Mouse (Mus musculus) liver, adult 2 months (tissue): ENCODE data around the gene Zic4. TPM values are rescaled to one million over a fixed set of nuclear protein-coding genes. Genes with fewer than 3 reads are reported as not detected.

Experiments
- DNase-seq: peaks from one replicate; pipeline ENCODE4 v3.0.0-alpha.2; 2011; ENCODE audit warnings: low read depth, low spot score; ENCODE audit errors: extremely low read depth
- H3K27ac ChIP-seq: fragments of 200-500 bp; replicated peaks from 2 replicates; pipeline ENCODE4 v1.5.1; 2012; ENCODE audit warnings: low read depth, mild to moderate bottlenecking, control low read depth, inconsistent platforms, low read length; ENCODE audit not compliant: insufficient read depth
- H3K27me3 ChIP-seq: fragments of 200-500 bp; 2 replicates; pipeline ENCODE4 v1.6.1; 2012; ENCODE audit warnings: mild to moderate bottlenecking, moderate library complexity, low read length, inconsistent platforms; ENCODE audit not compliant: control insufficient read depth, insufficient read depth
- H3K36me3 ChIP-seq: fragments of 200-500 bp; 2 replicates; pipeline ENCODE4 v1.6.1; 2012; ENCODE audit warnings: low read length, inconsistent platforms; ENCODE audit not compliant: control insufficient read depth, insufficient read depth
- H3K4me1 ChIP-seq: fragments of 200-500 bp; 2 replicates; pipeline ENCODE4 v1.6.1; 2011; ENCODE audit warnings: low read length; ENCODE audit not compliant: control insufficient read depth, insufficient read depth
- H3K4me3 ChIP-seq: fragments of 200-500 bp; 2 replicates; pipeline ENCODE4 v1.5.1; 2011; ENCODE audit warnings: low read depth, mild to moderate bottlenecking, control low read depth, low read length, moderate library complexity; ENCODE audit not compliant: insufficient read depth
- H3K79me2 ChIP-seq: fragments of 200-500 bp; 2 replicates; pipeline ENCODE4 v1.6.1; 2012; ENCODE audit warnings: inconsistent platforms, mild to moderate bottlenecking, low read length, moderate library complexity; ENCODE audit not compliant: control insufficient read depth, insufficient read depth
- H3K9ac ChIP-seq: fragments of 200-500 bp; 2 replicates; pipeline ENCODE4 v1.6.1; 2012; ENCODE audit warnings: low read depth, mild to moderate bottlenecking, control low read depth, inconsistent platforms, low read length
- CTCF ChIP-seq: fragments of 200-500 bp; IDR thresholded peaks from 2 replicates; pipeline ENCODE4 v1.5.1; 2011; ENCODE audit warnings: low read depth, low read length, control low read depth
- POLR2A ChIP-seq: fragments of 200-500 bp; IDR thresholded peaks from 2 replicates; pipeline ENCODE4 v1.6.1; 2011; ENCODE audit warnings: low read length, control low read depth; ENCODE audit not compliant: insufficient read depth; ENCODE audit errors: extremely low read depth
- WGBS: fragments of 180-500 bp; shearing (Covaris S2); methylation state at CpG from one replicate; pipeline ENCODE4 v1.1.7; 2018; 5-methylcytosine and 5-hydroxymethylcytosine counted together
- polyA plus RNA-seq: library from polyadenylated mRNA; depleted of rRNA; stranded (reverse); fragments of >200 nt; gene quantifications from 2 replicates; pipeline ENCODE4 v1.2.3, GENCODE M21; 2012
- total RNA-seq: library from RNA; depleted of rRNA; stranded (reverse); fragments of >200 nt; gene quantifications from 2 replicates; pipeline ENCODE4 v1.2.3, GENCODE M21; 2014

Gene Zic4
- total and polyA plus RNA-seq, 2 experiments: not detected

DNA sequence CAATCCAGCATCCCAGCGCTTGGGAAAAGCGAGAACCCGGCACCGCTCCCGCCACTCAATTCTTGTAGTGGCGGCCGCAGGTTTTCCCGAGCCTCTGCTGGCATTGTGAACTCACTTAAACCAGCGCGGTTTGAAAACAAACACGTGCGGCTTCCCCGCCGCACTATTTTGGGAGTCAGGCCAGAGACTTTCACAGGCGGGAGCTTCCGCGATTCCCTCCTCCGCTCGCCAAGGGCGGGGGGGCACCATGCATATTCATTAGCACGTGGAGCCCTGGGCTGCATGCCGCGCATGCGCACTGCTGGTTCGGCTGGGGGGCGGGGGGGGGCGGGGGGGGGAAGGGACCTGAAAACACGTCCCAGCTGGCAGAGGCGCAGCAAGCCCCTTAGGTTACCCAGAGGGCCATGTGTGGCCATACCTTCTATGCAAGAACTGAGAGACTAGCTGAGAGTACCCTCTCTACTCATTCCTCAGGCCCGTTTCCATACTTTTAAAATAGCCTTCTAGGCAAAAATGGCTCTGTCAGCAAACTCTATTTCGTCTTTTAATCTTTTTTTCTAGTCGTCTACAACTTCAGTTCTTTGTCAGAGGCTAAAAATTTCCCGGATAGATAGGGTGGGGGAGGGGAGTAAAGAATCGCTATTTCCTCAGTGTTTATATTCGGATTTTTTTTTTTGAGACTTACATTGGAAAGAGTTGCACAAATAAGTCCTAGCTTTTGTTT is 6.4 kb upstream of the Zic4 start:
- Histone ChIP-seq H3K4me1 (no peaks in the 10 kb centered on the region), H3K36me3 (no peaks in the 10 kb centered on the region), H3K79me2 (no peaks in the 10 kb centered on the region), H3K4me3 (no peak overlapping the region), H3K27me3 (peaks cover 29% of the 10 kb centered on the region; the same call in 1 of the 2 replicates), H3K27ac (no peak overlapping the region), H3K9ac (no peak overlapping the region)
- no peak for DNase-seq
- 2% methylated on average over 35 of the region's 35 CpGs for WGBS
- TF ChIP-seq POLR2A (no peak), CTCF (no peak)

DNA sequence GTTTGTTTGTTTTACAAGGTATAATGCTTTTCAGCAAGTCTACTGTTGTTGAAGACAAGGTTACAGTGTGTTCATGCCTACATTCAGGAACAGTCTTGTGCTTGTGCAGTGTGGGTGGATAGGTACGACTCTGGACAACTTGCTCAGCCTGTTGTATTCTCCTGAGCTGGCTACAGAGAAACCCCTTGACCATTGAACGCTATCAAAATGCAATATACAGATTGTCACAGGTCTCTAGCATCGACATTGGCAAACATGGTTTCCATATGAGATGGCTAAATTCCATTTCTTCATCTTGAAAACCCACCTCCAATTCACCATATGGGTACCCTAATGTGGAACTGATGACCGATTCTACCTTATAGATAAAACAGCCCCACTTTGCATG is 5.9 kb upstream of the Zic4 start:
- TF ChIP-seq POLR2A: no peak
- no peak for TF ChIP-seq CTCF
- no peak overlapping the region for H3K9ac ChIP-seq
- H3K27ac ChIP-seq: no peak overlapping the region
- no peaks in the 10 kb centered on the region for H3K79me2 ChIP-seq
- peaks cover 30% of the 10 kb centered on the region; the same call in 1 of the 2 replicates for H3K27me3 ChIP-seq
- no peaks in the 10 kb centered on the region for H3K36me3 ChIP-seq
- no peaks in the 10 kb centered on the region for H3K4me1 ChIP-seq
- WGBS: 22% methylated on average over 4 of the region's 4 CpGs
- no peak for DNase-seq
- H3K4me3 ChIP-seq: no peak overlapping the region

DNA sequence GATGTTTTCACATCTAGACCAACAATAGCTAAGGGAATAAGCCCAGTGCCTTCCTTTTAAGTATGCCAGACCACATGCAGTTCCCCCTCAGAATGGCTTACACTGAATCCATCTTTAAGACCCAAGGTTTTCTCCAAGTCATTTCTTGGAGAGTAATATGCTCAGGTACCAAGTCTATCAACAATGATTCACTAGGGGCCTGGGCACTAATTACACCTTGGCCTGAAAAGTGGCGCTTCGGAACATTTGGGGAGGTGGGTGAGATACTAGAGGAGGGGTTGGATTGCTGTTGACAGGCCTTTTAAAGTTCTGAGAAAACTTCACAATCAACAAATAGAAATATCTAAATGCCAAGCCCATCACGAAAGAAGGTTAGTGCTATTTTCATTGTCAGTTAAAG is 4.9 kb upstream of the Zic4 start:
- Histone ChIP-seq H3K4me3 (no peak overlapping the region), H3K27ac (no peak overlapping the region), H3K79me2 (no peaks in the 10 kb centered on the region), H3K9ac (no peak overlapping the region), H3K36me3 (no peaks in the 10 kb centered on the region), H3K27me3 (peaks cover 33% of the 10 kb centered on the region), H3K4me1 (no peaks in the 10 kb centered on the region)
- WGBS: 14% methylated on average over 3 of the region's 3 CpGs
- TF ChIP-seq POLR2A: no peak
- DNase-seq: no peak

DNA sequence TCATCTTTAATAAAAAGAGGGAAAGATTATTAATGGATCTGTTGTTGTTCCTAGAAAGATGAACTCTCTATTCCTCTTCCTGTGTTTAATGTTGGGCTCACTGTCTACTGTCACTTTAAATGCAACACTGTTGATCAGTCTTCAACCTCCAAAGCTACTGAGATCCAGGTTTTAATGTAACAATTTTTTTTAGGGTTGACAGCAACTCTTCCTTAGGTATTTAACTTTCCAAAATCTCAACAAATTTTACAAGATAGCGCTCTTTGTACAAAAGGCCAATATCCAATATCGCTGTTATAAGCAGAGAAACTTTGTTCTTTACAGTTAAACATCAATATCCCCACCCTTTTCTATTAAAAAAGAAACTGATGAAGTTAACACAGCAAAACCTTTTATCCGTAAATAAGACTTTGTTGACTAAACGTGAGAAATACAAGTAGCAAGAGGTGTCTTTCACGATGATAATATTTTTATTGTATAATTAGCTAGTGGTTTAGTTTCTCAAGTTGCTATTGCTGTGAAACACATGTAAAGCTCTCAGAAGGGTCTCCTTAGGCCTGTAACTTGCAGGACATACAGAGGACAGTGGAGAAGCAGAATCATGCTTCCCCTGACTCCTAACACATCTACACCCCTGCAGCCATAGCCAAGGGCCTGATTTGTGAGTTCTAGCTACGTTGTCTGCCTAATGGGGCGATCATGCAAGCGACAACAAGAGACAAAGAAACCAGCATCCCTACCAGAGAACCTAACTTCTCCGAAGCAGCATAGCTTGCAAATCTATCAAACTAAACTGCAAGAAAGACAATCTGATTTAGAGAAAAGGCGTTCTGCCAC is 3.1 kb upstream of the Zic4 start:
- Histone ChIP-seq H3K27ac (no peak overlapping the region), H3K9ac (no peak overlapping the region), H3K4me3 (no peak overlapping the region), H3K4me1 (no peaks in the 10 kb centered on the region), H3K27me3 (peaks cover 31% of the 10 kb centered on the region), H3K79me2 (no peaks in the 10 kb centered on the region), H3K36me3 (no peaks in the 10 kb centered on the region)
- 15% methylated on average over 10 of the region's 10 CpGs for WGBS
- no peak for DNase-seq
- TF ChIP-seq POLR2A: no peak
- no peak for TF ChIP-seq CTCF

DNA sequence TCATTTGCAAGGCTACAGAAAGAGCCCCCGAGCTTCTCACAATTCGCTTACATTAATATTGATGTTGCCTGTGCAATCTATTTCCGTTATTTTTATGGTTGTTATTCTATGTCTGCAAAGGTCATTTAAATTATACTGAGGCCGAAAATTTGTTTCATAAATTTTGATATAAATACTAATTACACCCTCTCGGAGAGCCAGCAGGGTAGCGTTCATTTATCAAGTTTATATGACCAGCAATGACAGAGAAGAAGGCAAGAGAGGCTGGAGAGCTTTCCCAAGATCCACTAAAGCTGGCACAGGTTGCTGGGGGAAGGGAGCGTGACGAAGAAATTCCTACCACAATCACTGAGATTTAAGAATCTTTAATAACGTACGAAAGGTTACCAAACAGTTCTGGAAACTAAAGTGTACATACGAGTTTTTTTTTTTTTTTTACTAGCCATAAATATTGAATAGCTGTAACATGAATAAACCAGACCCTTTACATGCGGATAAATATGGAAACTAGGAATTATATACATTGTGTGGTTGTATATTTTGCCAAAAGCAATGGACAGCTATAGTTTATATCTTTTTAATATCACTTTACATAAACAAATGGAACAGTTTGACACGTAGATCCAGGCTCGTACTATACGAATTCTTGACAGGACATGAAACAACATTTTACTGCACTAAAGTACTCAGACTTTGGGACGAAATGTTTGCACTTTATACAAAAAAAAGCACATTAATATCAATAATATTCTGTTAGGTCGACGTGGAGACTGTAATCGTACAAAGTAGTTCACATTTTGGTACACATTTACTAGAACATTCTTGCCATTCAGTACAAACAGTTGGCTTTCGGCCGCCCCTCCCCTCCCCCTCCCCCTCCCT is 1.8 kb upstream of the Zic4 start:
- H3K27me3 ChIP-seq: peaks cover 34% of the 10 kb centered on the region
- no peak overlapping the region for H3K4me3 ChIP-seq
- no peaks in the 10 kb centered on the region for H3K36me3 ChIP-seq
- no peak for DNase-seq
- H3K79me2 ChIP-seq: no peaks in the 10 kb centered on the region
- no peaks in the 10 kb centered on the region; the same call in 1 of the 2 replicates for H3K4me1 ChIP-seq
- TF ChIP-seq POLR2A (no peak), CTCF (no peak)
- WGBS: 12% methylated on average over 21 of the region's 21 CpGs
- H3K27ac ChIP-seq: no peak overlapping the region
- no peak overlapping the region for H3K9ac ChIP-seq
